Mouse (Mus musculus) intestine, embryonic 14.5 days (tissue): Measurements from ENCODE around the gene Rab35. TPM values are rescaled to one million over a fixed set of nuclear protein-coding genes. Genes with fewer than 3 reads are reported as not detected.

ENCODE experiments used
- ATAC-seq: fragments of 200-750 bp; cut with Nextera tagmentation; replicated peaks from 2 replicates; pipeline ENCODE4 v1.8.0; 2017; ENCODE audit warnings: low read depth, moderate number of reproducible peaks, moderate TSS enrichment, moderate library complexity; ENCODE audit not compliant: low FRiP score, low TSS enrichment
- DNase-seq: peaks from one replicate; pipeline ENCODE4 v3.0.0-alpha.2; 2018; ENCODE audit warnings: low spot score
- H3K27ac ChIP-seq: fragments of 300-500 bp; sonication (generic); 2 replicates; pipeline ENCODE4 v1.5.1; 2014; ENCODE audit warnings: low read depth, mild to moderate bottlenecking, control low read depth
- H3K27me3 ChIP-seq: fragments of 300-500 bp; sonication (generic); replicated peaks from 2 replicates; pipeline ENCODE4 v1.6.1; 2014; ENCODE audit warnings: low read length, control low read depth; ENCODE audit not compliant: control insufficient read depth, insufficient read depth
- H3K36me3 ChIP-seq: fragments of 300-500 bp; sonication (generic); 2 replicates; pipeline ENCODE4 v1.6.1; 2014; ENCODE audit warnings: low read length, control low read depth; ENCODE audit not compliant: control insufficient read depth, insufficient read depth
- H3K4me1 ChIP-seq: fragments of 300-500 bp; sonication (generic); replicated peaks from 2 replicates; pipeline ENCODE4 v1.6.1; 2014; ENCODE audit warnings: low read length, control low read depth, mixed read lengths; ENCODE audit not compliant: control insufficient read depth, insufficient read depth
- H3K4me2 ChIP-seq: fragments of 300-500 bp; sonication (generic); 2 replicates; pipeline ENCODE4 v1.6.1; 2014; ENCODE audit warnings: low read length
- H3K4me3 ChIP-seq: fragments of 300-500 bp; sonication (generic); 2 replicates; pipeline ENCODE4 v1.5.1; 2014; ENCODE audit warnings: low read depth, low read length, control low read depth, mixed read lengths
- H3K9ac ChIP-seq: fragments of 300-500 bp; sonication (generic); 2 replicates; pipeline ENCODE4 v1.6.1; 2014; ENCODE audit warnings: mild to moderate bottlenecking, low read length
- H3K9me3 ChIP-seq: fragments of 300-500 bp; sonication (generic); 2 replicates; pipeline ENCODE4 v1.6.1; 2016; ENCODE audit warnings: low read length, control low read depth; ENCODE audit not compliant: control insufficient read depth
- WGBS: fragments of 180-500 bp; shearing (Covaris S2); extraction: QIAGEN DNeasy Blood & Tissue Kit; methylation state at CpG from one replicate; pipeline ENCODE4 v1.1.7; 2014; 5-methylcytosine and 5-hydroxymethylcytosine counted together
- microRNA-seq: library from miRNA; unstranded; fragments of <30 nt; microRNA quantifications from one replicate; pipeline ENCODE4, GENCODE M21; 2016
- polyA plus RNA-seq: library from polyadenylated mRNA; unstranded; fragments of >200 nt; fragmentation: Nextera tagmentation; extraction: Ambion mirVana; gene quantifications from 2 replicates; pipeline ENCODE4 v1.2.1, GENCODE M21; 2014

Gene Rab35
- polyA plus RNA-seq, 1 experiment from 2014 or later = 19.5 TPM

GRCm38 (mm10) chr5:115696811-115697210, 65.1 kb downstream of the Rab35 start:
- ATAC-seq (no peak), DNase-seq (no peak)
- WGBS = 72% methylated on average over 5 of the region's 5 CpGs
- H3K27me3 ChIP-seq = no peaks in the 10 kb centered on the region
- no peaks in the 10 kb centered on the region for H3K9me3 ChIP-seq
- no peak overlapping the region for H3K9ac ChIP-seq
- no peak overlapping the region for H3K4me2 ChIP-seq
- no peaks in the 10 kb centered on the region for H3K4me1 ChIP-seq
- H3K4me3 ChIP-seq = no peak overlapping the region
- no peaks in the 10 kb centered on the region for H3K36me3 ChIP-seq
- no peak overlapping the region for H3K27ac ChIP-seq

Small RNA genes within 50 kb of the gene (microRNA-seq; reads per million reads assigned to microRNA genes)
- gene Mir7030 = not detected

Other genes starting within 250 kb of the Rab35 start
- 16.0 and 16.5 TPM in 2 replicates for gene Msi1, start 202.3 kb upstream of the Rab35 start, polyA plus RNA-seq
- 5.0 and 6.3 TPM in 2 replicates for gene Pla2g1b, start 165.6 kb upstream of the Rab35 start, polyA plus RNA-seq
- 15.2 and 21.5 TPM in 2 replicates for gene Sirt4, start 147.2 kb upstream of the Rab35 start, polyA plus RNA-seq
- 16.8 and 19.3 TPM in 2 replicates for gene Pxn, start 125.2 kb upstream of the Rab35 start, polyA plus RNA-seq
- 2,116 and 2,150 TPM in 2 replicates for gene Rplp0, start 72.4 kb upstream of the Rab35 start, polyA plus RNA-seq
- gene Gcn1l1, start 66.7 kb upstream of the Rab35 start, polyA plus RNA-seq = 43.6 and 44.8 TPM in 2 replicates
- gene Bicdl1, start 99.7 kb downstream of the Rab35 start, polyA plus RNA-seq = 12.1 and 13.6 TPM in 2 replicates
- gene Cit, start 213.4 kb downstream of the Rab35 start, polyA plus RNA-seq = 25.8 and 27.0 TPM in 2 replicates